Mouse (Mus musculus) cerebellum, adult 2 months (tissue): ENCODE results near the gene Hdac9.

ENCODE experiments used
- CTCF ChIP-seq: fragments of 200-500 bp; IDR thresholded peaks from 2 replicates; pipeline ENCODE4 v1.5.1; 2011; ENCODE audit warnings: low read depth, mild to moderate bottlenecking, control low read depth, low read length, moderate library complexity, borderline replicate concordance; ENCODE audit not compliant: insufficient read depth
- POLR2A ChIP-seq: fragments of 200-500 bp; IDR thresholded peaks from 2 replicates; pipeline ENCODE4 v1.6.1; 2011; ENCODE audit warnings: low read length, control low read depth, borderline replicate concordance; ENCODE audit not compliant: insufficient read depth

- no peak for TF ChIP-seq CTCF
- no peak for TF ChIP-seq POLR2A
Observed at GRCm38 (mm10) chr12:34312113-34312719, 604.7 kb downstream of the Hdac9 start.
